1 mouse cellular context compared by ENCODE assay signal in the genomic region with DNA sequence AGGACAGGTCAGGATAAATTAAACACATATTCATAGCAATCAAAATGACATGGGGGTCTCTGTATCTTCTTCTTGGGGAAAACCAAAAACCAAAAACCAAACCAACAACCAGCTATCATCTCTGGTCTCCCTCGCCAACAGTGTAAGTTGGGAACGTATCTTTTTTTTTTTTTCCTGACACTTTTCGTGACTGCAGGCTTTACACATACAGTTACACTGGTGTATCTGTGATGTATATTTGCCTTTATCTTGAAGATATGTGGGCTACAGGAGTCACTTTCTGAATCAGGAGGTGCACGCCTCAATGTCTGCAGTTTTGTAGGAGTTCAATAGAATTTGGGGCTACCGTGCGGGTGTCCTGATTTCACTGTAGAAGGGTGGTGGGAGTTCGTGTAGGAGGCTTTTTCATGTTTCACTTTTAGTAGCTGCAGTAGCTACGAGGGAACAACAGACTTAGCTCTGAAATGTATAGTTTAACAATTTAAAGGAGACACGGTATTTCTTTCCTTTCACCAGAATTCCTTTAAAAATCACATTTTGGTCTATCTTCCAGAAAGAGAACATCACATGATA.
TF ChIP-seq lines count a peak whose summit lies in the region.

No protein-coding gene starts in this region.

TF ChIP-seq in CH12.LX, 34 proteins besides CTCF, POLR2A, EP300 and RAD21:
- 0 out of 2 replicates have a peak, but pooled peaks have one; percentile 14 for TF ChIP-seq ZNF384 (IDR thresholded peaks at IDR 0.05; ENCODE audit: low read depth, low read length)
- TF ChIP-seq SMC3 (IDR thresholded peaks at IDR 0.05; ENCODE audit: low read depth, low read length): no peak
